Mouse (Mus musculus) urinary bladder, postnatal 14 days (tissue): Measurements from ENCODE around the gene Pcp4l1.

Experiments used
- DNase-seq: peaks from one replicate; pipeline ENCODE4 v3.0.0; 2021; ENCODE audit warnings: low spot score

The Pcp4l1 gene

DNA sequence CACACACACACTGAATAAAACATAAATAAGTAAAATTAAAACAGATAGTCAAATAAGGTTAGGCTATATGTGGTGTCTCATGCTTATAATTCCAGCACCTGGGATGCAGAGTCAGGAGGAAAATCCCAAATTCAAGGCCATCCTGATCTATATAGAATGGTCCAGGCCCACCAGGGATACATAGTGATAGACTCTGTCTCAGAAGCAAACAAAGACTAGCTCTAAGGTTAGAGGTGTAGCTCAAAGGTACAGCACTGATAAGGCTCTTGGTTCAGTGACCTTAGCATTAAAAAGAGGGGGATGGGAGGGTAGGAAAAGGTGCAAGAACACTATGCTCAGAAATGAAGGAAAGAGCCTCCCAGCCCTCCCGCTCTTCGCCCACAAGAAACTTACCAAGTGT is 60.5 kb downstream of the Pcp4l1 start:
- no peak for DNase-seq

DNA sequence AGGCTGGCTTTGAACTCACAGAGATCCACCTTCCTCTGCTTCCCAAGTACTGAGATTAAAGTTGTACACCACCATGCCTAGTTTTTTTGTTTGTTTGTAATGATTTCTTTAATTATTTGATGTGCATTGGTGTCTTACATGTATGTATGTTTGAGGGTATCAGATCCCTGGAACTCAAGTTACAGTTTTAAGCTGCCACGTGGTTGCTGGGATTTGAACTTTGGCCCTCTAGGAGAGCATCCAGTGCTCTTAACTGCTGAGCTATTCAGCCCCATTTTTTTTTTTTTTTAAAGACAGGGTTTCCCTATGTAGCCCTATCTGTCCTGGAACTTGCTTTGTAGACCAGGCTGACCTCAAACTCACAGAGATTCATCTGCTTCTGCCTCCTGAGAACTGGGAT is 65.1 kb downstream of the Pcp4l1 start:
- DNase-seq, result no peak

DNA sequence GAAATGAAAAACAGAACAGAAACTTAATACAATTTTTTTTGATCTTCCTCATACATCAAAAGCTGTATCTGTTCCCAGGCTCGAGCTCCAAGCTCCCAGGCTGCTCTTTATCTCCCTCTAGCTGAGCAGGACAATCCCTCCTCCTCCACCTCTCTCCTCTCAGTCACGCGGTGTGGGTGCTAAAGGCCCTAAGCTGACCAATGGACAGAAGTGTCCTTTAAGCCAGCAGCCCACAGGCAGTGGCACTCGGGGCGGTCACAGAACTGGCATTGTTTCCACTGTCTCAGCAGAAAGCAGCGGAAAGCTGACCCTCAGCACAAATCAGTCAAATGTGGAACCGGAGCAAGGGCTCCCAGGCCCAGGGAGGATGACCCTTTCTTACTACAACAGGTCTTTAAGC is 66.8 kb downstream of the Pcp4l1 start:
- DNase-seq, result peak; percentile 8

DNA sequence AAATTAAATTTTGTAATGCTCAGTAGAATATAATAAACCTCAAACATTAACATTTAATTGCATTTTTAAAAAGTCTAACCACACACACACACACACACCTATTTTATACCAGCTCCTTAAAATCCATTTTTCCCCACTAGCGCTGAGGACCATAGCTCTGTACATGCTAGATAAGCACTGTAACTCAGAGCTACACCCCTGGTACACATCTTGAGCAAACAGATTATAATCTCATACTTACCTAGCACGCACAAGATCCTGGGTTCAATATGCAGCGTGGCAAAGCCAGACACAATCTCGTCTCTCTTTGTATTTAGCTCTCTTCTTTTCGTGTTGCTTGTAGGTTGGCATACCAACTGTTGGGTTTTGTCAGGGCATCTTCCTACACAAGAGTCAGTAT is 71.7 kb downstream of the Pcp4l1 start:
- no peak for DNase-seq
